Mouse (Mus musculus) liver, embryonic 11.5 days (tissue): ENCODE data around the gene Ppp1r8. TPM values are rescaled to one million over a fixed set of nuclear protein-coding genes. Genes with fewer than 3 reads are reported as not detected.
A peak's percentile ranks its signal among the peaks of the same experiment; 100 is the strongest.
"Not testable (repeated sequence)": the region's sequence is repeated elsewhere in the genome, so short reads cannot be mapped to it uniquely, and the experiment has no call there.

Experiments used
- ATAC-seq: fragments of 200-750 bp; cut with Nextera tagmentation; replicated peaks from 2 replicates; pipeline ENCODE4 v1.8.0; 2017; ENCODE audit warnings: moderate number of reproducible peaks, mild to moderate bottlenecking, moderate TSS enrichment, moderate library complexity; ENCODE audit not compliant: low FRiP score
- DNase-seq: peaks from one replicate; pipeline ENCODE4 v3.0.0-alpha.2; 2017; ENCODE audit warnings: low spot score
- H3K27ac ChIP-seq: fragments of 300-500 bp; sonication (generic); 2 replicates; pipeline ENCODE4 v1.5.1; 2014; ENCODE audit warnings: mild to moderate bottlenecking, low read depth, low read length, control low read depth
- H3K27me3 ChIP-seq: fragments of 300-500 bp; sonication (generic); replicated peaks from 2 replicates; pipeline ENCODE4 v1.6.1; 2014; ENCODE audit warnings: low read length, mixed read lengths; ENCODE audit not compliant: control insufficient read depth, insufficient read depth
- H3K36me3 ChIP-seq: fragments of 300-500 bp; sonication (generic); 2 replicates; pipeline ENCODE4 v1.6.1; 2014; ENCODE audit warnings: mild to moderate bottlenecking, low read length, moderate library complexity, mixed read lengths; ENCODE audit not compliant: control insufficient read depth, insufficient read depth
- H3K4me1 ChIP-seq: fragments of 300-500 bp; sonication (generic); replicated peaks from 2 replicates; pipeline ENCODE4 v1.6.1; 2014; ENCODE audit warnings: low read length, mixed read lengths; ENCODE audit not compliant: control insufficient read depth, insufficient read depth
- H3K4me2 ChIP-seq: fragments of 300-500 bp; sonication (generic); 2 replicates; pipeline ENCODE4 v1.6.1; 2014; ENCODE audit warnings: mild to moderate bottlenecking, control low read depth, moderate library complexity
- H3K4me3 ChIP-seq: fragments of 300-500 bp; sonication (generic); 2 replicates; pipeline ENCODE4 v1.5.1; 2014; ENCODE audit warnings: low read depth, low read length, control low read depth
- H3K9ac ChIP-seq: fragments of 300-500 bp; sonication (generic); 2 replicates; pipeline ENCODE4 v1.6.1; 2014; ENCODE audit warnings: low read depth, low read length, control low read depth
- H3K9me3 ChIP-seq: fragments of 300-500 bp; sonication (generic); 2 replicates; pipeline ENCODE4 v1.6.1; 2016; ENCODE audit warnings: low read length, inconsistent platforms, mixed read lengths; ENCODE audit not compliant: control insufficient read depth
- WGBS: fragments of 180-500 bp; shearing (Covaris S2); extraction: QIAGEN DNeasy Blood & Tissue Kit; methylation state at CpG from one replicate; pipeline ENCODE4 v1.1.7; 2014; 5-methylcytosine and 5-hydroxymethylcytosine counted together
- polyA plus RNA-seq: library from polyadenylated mRNA; unstranded; fragments of >200 nt; fragmentation: Nextera tagmentation; extraction: Ambion mirVana; gene quantifications from 2 replicates; pipeline ENCODE4 v1.2.1, GENCODE M21; 2014

The Ppp1r8 gene
- polyA plus RNA-seq, 1 experiment from 2014 or later = 44.0 TPM

- WGBS = 96% methylated on average over 7 of the region's 7 CpGs
Observed at GRCm38 (mm10) chr4:132803876-132804275, 39.1 kb downstream of the Ppp1r8 start.

DNA sequence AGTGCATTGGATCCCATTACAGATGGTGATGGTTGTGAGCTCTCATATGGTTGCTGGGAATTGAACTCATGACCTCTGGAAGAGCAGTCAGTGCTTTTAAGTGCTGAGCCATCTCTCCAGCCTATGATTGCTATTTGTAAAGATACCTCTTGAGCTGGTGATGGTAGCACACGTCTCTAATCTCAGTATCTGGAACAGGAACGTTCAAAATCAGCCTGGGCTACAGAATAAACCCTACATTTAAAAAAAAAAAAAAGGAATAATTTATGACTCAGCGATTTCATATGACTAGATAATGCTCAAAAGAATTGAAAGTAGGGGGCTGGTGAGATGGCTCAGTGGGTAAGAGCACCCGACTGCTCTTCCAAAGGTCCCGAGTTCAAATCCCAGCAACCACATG lies 39.8 kb downstream of the Ppp1r8 start:
- no peaks in the 10 kb centered on the region for H3K9me3 ChIP-seq
- H3K9ac ChIP-seq = no peak overlapping the region
- 73% methylated on average over 5 of the region's 5 CpGs for WGBS
- H3K27ac ChIP-seq = no peak overlapping the region
- no peak overlapping the region for H3K4me2 ChIP-seq
- no peaks in the 10 kb centered on the region; the same call in none of the 2 replicates for H3K4me1 ChIP-seq
- DNase-seq (no peak), ATAC-seq (no peak)
- no peak overlapping the region for H3K4me3 ChIP-seq
- H3K27me3 ChIP-seq = no peaks in the 10 kb centered on the region
- no peaks in the 10 kb centered on the region for H3K36me3 ChIP-seq

More at GRCm38 (mm10) chr4:132803876-132804275, 39.1 kb downstream of the Ppp1r8 start:
- Histone ChIP-seq H3K9me3 (no peaks in the 10 kb centered on the region), H3K27ac (no peak overlapping the region), H3K4me1 (peaks cover 3% of the 10 kb centered on the region), H3K4me3 (no peak overlapping the region), H3K9ac (no peak overlapping the region), H3K4me2 (no peak overlapping the region), H3K36me3 (no peaks in the 10 kb centered on the region), H3K27me3 (no peaks in the 10 kb centered on the region)
- DNase-seq (no peak), ATAC-seq (no peak)

DNA sequence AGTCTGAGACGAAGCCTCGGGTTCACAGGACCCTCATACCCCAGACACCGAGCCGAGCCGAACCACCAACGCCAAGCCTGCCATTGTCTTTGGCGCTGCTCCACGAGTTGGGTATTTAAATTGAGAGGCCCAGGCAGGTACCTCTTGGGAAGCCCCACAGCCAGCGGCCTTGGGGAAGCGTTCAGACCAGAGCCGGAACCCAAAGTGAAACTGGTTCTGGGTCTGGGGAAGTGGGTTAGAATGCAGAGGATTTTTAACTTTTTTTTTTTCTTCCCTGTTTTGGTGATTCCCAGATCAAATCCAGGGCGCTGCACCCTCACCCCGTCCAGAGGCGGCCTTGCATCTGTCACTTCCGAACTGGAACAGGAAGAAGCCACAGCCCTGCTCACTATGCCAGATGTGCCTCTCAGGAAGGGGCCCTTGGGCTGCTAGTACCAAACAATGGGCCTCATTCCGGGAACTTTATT lies 40.8 kb downstream of the Ppp1r8 start:
- H3K9me3 ChIP-seq = no peaks in the 10 kb centered on the region
- no peaks in the 10 kb centered on the region for H3K36me3 ChIP-seq
- no peaks in the 10 kb centered on the region; the same call in 1 of the 2 replicates for H3K4me1 ChIP-seq
- DNase-seq (no peak), ATAC-seq (peak; percentile 43; the same call in 1 of the 2 replicates)
- H3K27me3 ChIP-seq = no peaks in the 10 kb centered on the region
- H3K4me3 ChIP-seq = peak overlapping the region; percentile 14
- 41% methylated on average over 16 of the region's 16 CpGs for WGBS
- H3K4me2 ChIP-seq = peak overlapping the region; percentile 53
- peak overlapping the region; percentile 51; the same call in 1 of the 2 replicates for H3K9ac ChIP-seq
- no peak overlapping the region; the same call in 1 of the 2 replicates for H3K27ac ChIP-seq

DNA sequence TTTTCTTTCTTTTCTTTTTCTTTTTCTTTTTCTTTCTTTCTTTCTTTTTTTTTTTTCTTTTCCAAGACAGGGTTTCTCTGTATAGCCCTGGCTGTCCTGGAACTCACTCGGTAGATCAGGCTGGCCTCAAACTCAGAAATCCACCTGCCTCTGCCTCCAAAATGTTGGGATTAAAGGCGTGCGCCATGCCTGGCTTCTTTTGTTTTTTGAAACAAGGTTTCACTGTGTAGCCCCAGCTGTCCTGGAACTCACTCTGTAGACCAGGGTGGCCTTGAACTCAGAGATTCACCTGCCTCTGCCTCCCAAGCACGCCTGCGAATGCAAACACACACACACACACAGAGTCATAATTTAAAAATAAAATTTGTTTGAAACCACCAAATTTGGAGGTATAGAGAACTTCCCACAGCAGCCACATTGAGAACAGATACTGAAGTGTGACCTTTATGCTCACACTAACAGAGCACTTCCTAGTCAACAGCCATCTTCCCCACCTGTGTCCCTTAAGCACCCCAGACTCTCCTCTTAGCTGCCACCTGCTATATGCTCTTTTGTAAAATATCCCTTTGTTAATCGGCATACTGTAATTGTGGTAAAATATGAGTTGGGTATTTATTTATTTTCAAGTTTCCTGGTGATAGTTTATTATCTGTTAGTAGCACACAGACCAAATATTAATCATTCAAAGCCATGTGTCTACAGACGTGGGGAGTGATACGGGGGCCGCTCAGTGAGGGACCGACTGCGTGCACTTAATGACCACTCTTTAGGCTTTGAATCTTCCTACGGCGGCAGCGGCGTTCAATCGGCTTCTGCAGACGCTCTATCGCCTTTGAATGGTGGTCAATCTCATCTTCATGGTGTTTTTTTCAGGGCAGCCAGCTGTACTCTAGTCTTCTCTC lies 41.5 kb downstream of the Ppp1r8 start:
- Histone ChIP-seq H3K9me3 (no peaks in the 10 kb centered on the region), H3K9ac (peak overlapping the region; percentile 51; the same call in 1 of the 2 replicates), H3K4me3 (peak overlapping the region; percentile 14), H3K36me3 (no peaks in the 10 kb centered on the region), H3K4me2 (peak overlapping the region; percentile 53), H3K27ac (no peak overlapping the region; the same call in 1 of the 2 replicates), H3K27me3 (no peaks in the 10 kb centered on the region), H3K4me1 (peaks cover 3% of the 10 kb centered on the region; the same call in 1 of the 2 replicates)
- DNase-seq (no peak), ATAC-seq (peak; percentile 70)
- WGBS = 75% methylated on average over 18 of the region's 18 CpGs

GRCm38 (mm10) chr4:132799845-132800244 lies 43.1 kb downstream of the Ppp1r8 start:
- Histone ChIP-seq H3K4me2 (no peak overlapping the region), H3K27ac (no peak overlapping the region), H3K27me3 (peaks cover 10% of the 10 kb centered on the region; the same call in 1 of the 2 replicates), H3K36me3 (no peaks in the 10 kb centered on the region), H3K4me1 (peaks cover 10% of the 10 kb centered on the region), H3K9me3 (no peaks in the 10 kb centered on the region), H3K9ac (no peak overlapping the region), H3K4me3 (no peak overlapping the region)
- ATAC-seq = no peak
- no peak for DNase-seq
- 84% methylated on average over 4 of the region's 4 CpGs for WGBS

DNA sequence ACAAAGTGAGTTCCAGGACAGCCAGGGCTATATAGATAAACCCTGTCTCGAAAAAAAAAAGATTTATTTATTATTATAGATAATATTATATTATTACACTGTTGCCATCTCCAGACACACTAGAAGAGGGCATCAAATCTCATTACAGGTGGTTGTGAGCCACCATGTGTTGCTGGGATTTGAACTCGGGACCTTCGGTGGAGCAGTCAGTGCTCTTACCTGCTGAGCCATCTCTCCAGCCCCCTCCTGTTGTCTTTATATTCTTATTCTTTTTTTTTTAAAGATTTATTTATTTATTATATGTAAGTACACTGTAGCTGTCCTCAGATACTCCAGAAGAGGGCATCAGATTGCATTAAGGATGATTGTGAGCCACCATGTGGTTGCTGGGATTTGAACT lies 44.3 kb downstream of the Ppp1r8 start:
- H3K4me1 ChIP-seq, H3K4me2 ChIP-seq, H3K9me3 ChIP-seq, H3K27ac ChIP-seq, H3K4me3 ChIP-seq, ATAC-seq, DNase-seq, H3K36me3 ChIP-seq, H3K9ac ChIP-seq: not testable (repeated sequence)
- peaks cover 11% of the 10 kb centered on the region; the same call in 1 of the 2 replicates for H3K27me3 ChIP-seq
- WGBS = 81% methylated on average over 3 of the region's 3 CpGs

- peaks cover 10% of the 10 kb centered on the region for H3K4me1 ChIP-seq
- no peak overlapping the region for H3K9ac ChIP-seq
- WGBS = 49% methylated on average over 4 of the region's 4 CpGs
- no peak overlapping the region for H3K4me3 ChIP-seq
- peaks cover 11% of the 10 kb centered on the region; the same call in 1 of the 2 replicates for H3K27me3 ChIP-seq
- no peak overlapping the region for H3K27ac ChIP-seq
- no peaks in the 10 kb centered on the region for H3K36me3 ChIP-seq
- no peak overlapping the region for H3K4me2 ChIP-seq
- ATAC-seq (no peak), DNase-seq (no peak)
- no peaks in the 10 kb centered on the region for H3K9me3 ChIP-seq
Observed at GRCm38 (mm10) chr4:132798028-132798427, 44.9 kb downstream of the Ppp1r8 start.

DNA sequence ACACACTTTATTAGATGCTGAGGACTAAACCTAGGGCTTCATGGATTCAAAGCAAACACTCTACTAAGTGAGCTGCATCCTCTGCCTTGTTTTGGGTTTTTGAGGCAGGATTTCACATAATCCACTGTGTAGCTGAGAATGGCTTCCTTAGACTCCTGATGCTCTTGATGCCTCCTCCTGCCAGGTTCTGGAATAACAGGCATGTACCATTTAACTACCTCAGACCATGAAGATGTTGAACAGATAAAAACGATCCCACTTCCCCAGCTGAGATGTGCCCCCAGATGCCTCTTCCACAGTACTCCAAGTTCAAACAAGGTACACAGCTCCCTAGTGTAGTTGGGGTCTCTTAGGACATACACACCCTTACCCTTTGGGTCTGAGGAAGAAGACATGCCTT lies 45.5 kb downstream of the Ppp1r8 start:
- H3K27me3 ChIP-seq = peaks cover 11% of the 10 kb centered on the region; the same call in 1 of the 2 replicates
- no peak overlapping the region for H3K4me2 ChIP-seq
- no peak overlapping the region for H3K9ac ChIP-seq
- H3K9me3 ChIP-seq = no peaks in the 10 kb centered on the region
- ATAC-seq (no peak), DNase-seq (no peak)
- no peak overlapping the region for H3K4me3 ChIP-seq
- H3K36me3 ChIP-seq = no peaks in the 10 kb centered on the region
- H3K27ac ChIP-seq = no peak overlapping the region
- WGBS = 50% methylated on average over 1 of the region's 1 CpGs
- peaks cover 10% of the 10 kb centered on the region for H3K4me1 ChIP-seq
